Mouse (Mus musculus) liver, postnatal 0 days (tissue): ENCODE measurements at regions not wholly inside any gene's neighbourhood (a gene's known extent, or its start where the extent isn't known, plus 50 kb on each side); places are given as distances from the start of the nearest gene placed in this dataset.

Source experiments
- ATAC-seq: fragments of 200-750 bp; cut with Nextera tagmentation; 2 replicates; pipeline ENCODE4 v1.8.0; 2017; ENCODE audit warnings: mild to moderate bottlenecking, moderate library complexity
- DNase-seq: peaks from one replicate; pipeline ENCODE4 v3.0.0-alpha.2; 2016
- H3K27ac ChIP-seq: fragments of 300-500 bp; sonication (generic); 2 replicates; pipeline ENCODE4 v1.5.1; 2014; ENCODE audit warnings: antibody characterized with exemption, moderate library complexity, mild to moderate bottlenecking, low read depth
- H3K27me3 ChIP-seq: fragments of 300-500 bp; sonication (generic); 2 replicates; pipeline ENCODE4 v1.6.1; 2014; ENCODE audit warnings: low read length, control low read depth, mixed read lengths; ENCODE audit not compliant: insufficient read depth
- H3K36me3 ChIP-seq: fragments of 300-500 bp; sonication (generic); replicated peaks from 2 replicates; pipeline ENCODE4 v1.6.1; 2014; ENCODE audit warnings: mild to moderate bottlenecking, control low read depth, low read length, moderate library complexity, mixed read lengths; ENCODE audit not compliant: insufficient read depth
- H3K4me1 ChIP-seq: fragments of 300-500 bp; sonication (generic); 2 replicates; pipeline ENCODE4 v1.6.1; 2014; ENCODE audit warnings: antibody characterized with exemption, mild to moderate bottlenecking, control low read depth; ENCODE audit not compliant: insufficient read depth
- H3K4me2 ChIP-seq: fragments of 300-500 bp; sonication (generic); 2 replicates; pipeline ENCODE4 v1.6.1; 2014; ENCODE audit warnings: low read depth, mild to moderate bottlenecking, low read length, moderate library complexity, mixed read lengths
- H3K4me3 ChIP-seq: fragments of 300-500 bp; sonication (generic); 2 replicates; pipeline ENCODE4 v1.5.1; 2014; ENCODE audit warnings: low read depth, low read length
- H3K9ac ChIP-seq: fragments of 300-500 bp; sonication (generic); replicated peaks from 2 replicates; pipeline ENCODE4 v1.6.1; 2014; ENCODE audit warnings: mild to moderate bottlenecking, moderate library complexity
- H3K9me3 ChIP-seq: fragments of 300-500 bp; sonication (generic); 2 replicates; pipeline ENCODE4 v1.6.1; 2016; ENCODE audit warnings: mild to moderate bottlenecking, control low read depth, low read length, mixed read lengths
- CTCF ChIP-seq: sonication (generic); IDR thresholded peaks from 2 replicates; pipeline ENCODE4 v1.5.1; 2016; ENCODE audit warnings: antibody characterized with exemption, low read depth
- EP300 ChIP-seq: IDR thresholded peaks from 2 replicates; pipeline ENCODE4 v1.6.1; 2016; ENCODE audit warnings: antibody characterized with exemption, low read depth, mild to moderate bottlenecking
- WGBS: fragments of 180-500 bp; shearing (Covaris S2); extraction: QIAGEN DNeasy Blood & Tissue Kit; methylation state at CpG from one replicate; pipeline ENCODE4 v1.1.7; 2014; ENCODE audit not compliant: insufficient replicate concordance; 5-methylcytosine and 5-hydroxymethylcytosine counted together

DNA sequence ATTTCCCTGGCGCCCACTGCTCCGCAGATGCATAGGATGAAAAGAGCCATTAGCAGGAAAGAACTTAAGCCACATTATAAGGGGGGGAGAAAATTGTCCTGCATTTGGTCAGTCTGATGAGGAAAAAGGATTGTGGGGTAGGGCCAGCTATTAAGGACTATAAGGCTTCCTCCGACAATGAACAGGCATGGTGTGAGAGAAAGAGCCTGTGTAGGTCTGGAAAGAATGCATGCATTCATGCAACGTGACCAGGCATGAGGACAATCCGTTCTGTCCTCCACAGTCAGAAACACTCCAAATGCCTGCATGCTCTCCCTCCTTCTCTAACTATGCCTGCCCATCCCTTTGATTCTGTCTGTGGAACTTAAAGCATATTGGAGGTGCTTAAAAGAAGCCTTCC is 550.8 kb downstream of the Bcl11a start:
- 0 out of 2 replicates have a peak, but pooled peaks cover under 1% of the 10 kb centered on the region for H3K27me3 ChIP-seq
- H3K4me3 ChIP-seq, result no peak overlapping the region
- no peak for DNase-seq
- WGBS, result 78% methylated on average over 5 of the region's 5 CpGs
- no peak overlapping the region for H3K9ac ChIP-seq
- no peak for ATAC-seq
- TF ChIP-seq CTCF (no peak), EP300 (no peak)
- no peak overlapping the region for H3K27ac ChIP-seq
- no peaks in the 10 kb centered on the region for H3K9me3 ChIP-seq
- H3K4me2 ChIP-seq, result no peak overlapping the region
- no peaks in the 10 kb centered on the region for H3K4me1 ChIP-seq
- H3K36me3 ChIP-seq, result no peaks in the 10 kb centered on the region

DNA sequence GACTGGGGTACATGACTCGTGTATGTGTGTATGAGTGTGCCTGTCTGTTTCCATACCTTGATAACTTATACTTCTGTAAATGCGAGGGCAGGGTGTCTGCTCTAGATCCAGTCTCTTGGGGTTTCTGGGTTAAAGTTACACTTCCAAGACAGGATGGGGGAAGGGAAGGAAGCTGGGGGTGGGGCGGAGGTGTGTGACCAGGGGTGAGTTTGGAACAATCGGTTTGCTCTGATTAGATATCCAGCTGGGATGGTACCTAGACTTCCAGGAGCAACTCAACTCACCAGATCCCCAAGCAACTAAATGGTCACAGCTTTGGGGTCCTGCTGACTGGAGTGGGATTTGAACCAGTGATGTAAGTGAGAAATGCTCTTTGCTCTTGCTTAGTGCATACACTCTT is 551.6 kb downstream of the Bcl11a start:
- no peak overlapping the region for H3K9ac ChIP-seq
- DNase-seq (no peak), ATAC-seq (no peak)
- H3K27me3 ChIP-seq, result 0 out of 2 replicates have a peak, but pooled peaks cover 4% of the 10 kb centered on the region
- H3K4me1 ChIP-seq, result no peaks in the 10 kb centered on the region
- H3K9me3 ChIP-seq, result no peaks in the 10 kb centered on the region
- H3K36me3 ChIP-seq, result no peaks in the 10 kb centered on the region
- 40% methylated on average over 4 of the region's 4 CpGs for WGBS
- no peak for TF ChIP-seq CTCF
- H3K27ac ChIP-seq, result no peak overlapping the region
- no peak overlapping the region for H3K4me3 ChIP-seq
- no peak overlapping the region for H3K4me2 ChIP-seq

DNA sequence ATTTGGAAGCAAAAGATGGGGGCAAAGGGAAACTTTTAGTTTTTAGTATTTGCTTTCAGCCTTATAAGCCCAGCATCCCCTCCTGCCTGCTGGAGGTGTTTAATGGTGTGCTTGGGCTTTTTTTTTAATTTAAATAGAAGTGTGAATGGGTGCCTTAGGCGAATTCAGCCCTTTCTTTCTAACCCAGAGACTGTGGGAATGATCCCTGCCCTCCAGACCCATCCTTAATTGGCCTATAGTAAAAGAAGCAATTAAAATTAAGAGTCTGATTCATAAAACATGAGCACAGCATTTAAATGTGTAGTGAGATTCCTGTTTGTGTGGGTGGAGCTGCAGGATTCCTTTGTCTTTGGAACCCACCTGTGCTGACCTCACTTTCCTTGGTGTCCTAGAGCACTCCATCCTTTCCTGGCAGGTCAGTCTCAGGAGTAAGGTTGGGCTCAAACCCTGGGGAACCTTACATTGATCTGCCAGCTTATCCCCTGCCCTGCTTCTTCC is 552.6 kb downstream of the Bcl11a start:
- 38% methylated on average over 1 of the region's 1 CpGs for WGBS

DNA sequence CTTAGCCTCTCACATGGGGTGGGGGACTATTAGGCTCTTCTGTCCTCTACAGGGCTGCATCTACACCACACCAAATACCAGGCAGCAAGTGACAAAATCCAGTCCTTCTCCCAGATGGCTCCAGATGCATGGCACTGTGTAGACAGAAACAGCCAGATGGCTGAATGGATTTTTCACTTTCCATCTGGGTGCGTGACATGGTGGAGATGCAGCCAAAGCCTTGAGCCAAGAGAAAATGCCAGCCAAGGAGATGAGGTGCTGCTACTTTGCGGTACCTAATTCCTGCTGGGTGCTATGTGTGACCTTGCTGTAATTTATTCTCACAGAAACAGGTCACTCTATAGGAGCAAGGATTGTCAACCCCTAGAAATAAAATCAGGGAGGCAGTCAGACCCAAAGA is 553.8 kb downstream of the Bcl11a start:
- DNase-seq (no peak), ATAC-seq (no peak)
- TF ChIP-seq EP300, result no peak
- Histone ChIP-seq H3K27ac (no peak overlapping the region), H3K36me3 (no peaks in the 10 kb centered on the region), H3K9me3 (no peaks in the 10 kb centered on the region), H3K27me3 (0 out of 2 replicates have a peak, but pooled peaks cover 4% of the 10 kb centered on the region), H3K9ac (no peak overlapping the region), H3K4me3 (no peak overlapping the region), H3K4me1 (no peaks in the 10 kb centered on the region), H3K4me2 (no peak overlapping the region)
- 77% methylated on average over 2 of the region's 2 CpGs for WGBS

More for the DNA sequence above, 552.6 kb downstream of the Bcl11a start:
- no peak overlapping the region for H3K27ac ChIP-seq
- no peak overlapping the region for H3K4me3 ChIP-seq
- no peaks in the 10 kb centered on the region for H3K4me1 ChIP-seq
- TF ChIP-seq CTCF, result no peak
- TF ChIP-seq EP300, result no peak
- ATAC-seq, result no peak
- H3K4me2 ChIP-seq, result no peak overlapping the region
- no peaks in the 10 kb centered on the region for H3K36me3 ChIP-seq
- no peaks in the 10 kb centered on the region for H3K9me3 ChIP-seq
- 0 out of 2 replicates have a peak, but pooled peaks cover 4% of the 10 kb centered on the region for H3K27me3 ChIP-seq
- H3K9ac ChIP-seq, result no peak overlapping the region
- no peak for DNase-seq

DNA sequence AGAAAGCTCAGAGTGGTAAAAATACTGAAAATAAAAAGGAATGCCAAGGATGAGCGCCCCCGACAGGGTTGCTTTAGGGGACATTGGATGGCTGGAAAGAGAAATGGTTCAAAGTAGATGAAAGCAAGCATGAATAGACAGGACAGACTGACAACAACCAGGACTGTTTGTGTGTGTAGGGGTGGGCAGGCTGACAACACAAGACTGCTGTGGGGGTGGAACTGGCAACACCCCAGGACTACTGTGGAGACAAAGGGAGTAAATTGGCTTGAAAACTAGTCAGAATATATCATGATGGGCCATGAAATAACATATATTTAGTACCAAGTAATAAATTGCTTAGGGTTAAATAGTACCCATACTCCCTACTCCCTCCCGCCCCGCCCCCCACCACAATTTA is 558.9 kb downstream of the Bcl11a start:
- no peaks in the 10 kb centered on the region for H3K9me3 ChIP-seq
- WGBS, result 80% methylated on average over 4 of the region's 4 CpGs

DNA sequence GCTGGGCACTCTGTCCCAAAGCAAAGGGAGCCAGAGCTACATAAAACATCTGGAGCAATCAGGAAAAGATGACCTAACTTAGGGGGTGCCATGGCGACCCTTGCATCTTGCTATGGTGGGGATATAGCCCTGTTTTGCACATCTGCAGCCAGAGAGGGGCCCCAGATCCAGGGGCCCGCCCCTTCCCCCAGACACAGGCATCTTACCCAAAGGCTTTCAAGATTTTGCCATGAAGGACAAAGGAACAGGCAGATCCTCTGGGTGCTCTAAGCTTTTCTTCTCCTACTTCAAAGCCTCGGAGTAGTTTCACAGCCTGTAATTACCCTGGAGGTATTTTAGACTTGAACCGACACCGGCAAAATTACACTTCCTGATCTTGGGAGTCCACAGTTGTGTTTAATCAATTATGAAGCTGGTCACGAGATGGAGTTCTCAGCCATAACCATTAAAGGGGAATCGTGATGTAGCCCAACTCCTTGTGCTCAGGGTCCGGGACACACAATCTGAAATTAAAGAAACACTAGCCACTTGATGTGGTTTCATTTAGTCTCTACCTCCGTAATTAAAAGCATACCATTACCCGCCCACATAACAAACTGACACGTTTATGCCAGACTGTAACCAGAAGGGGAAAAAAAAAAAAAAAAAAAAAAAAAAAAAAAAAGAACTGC is 565.7 kb downstream of the Bcl11a start:
- H3K27ac ChIP-seq, result no peak overlapping the region
- no peaks in the 10 kb centered on the region for H3K9me3 ChIP-seq
- no peaks in the 10 kb centered on the region for H3K27me3 ChIP-seq
- no peak for ATAC-seq
- H3K9ac ChIP-seq, result no peak overlapping the region
- TF ChIP-seq CTCF (no peak), EP300 (no peak)
- no peaks in the 10 kb centered on the region for H3K36me3 ChIP-seq
- no peak overlapping the region for H3K4me3 ChIP-seq
- 74% methylated on average over 11 of the region's 11 CpGs for WGBS
- no peaks in the 10 kb centered on the region for H3K4me1 ChIP-seq
- no peak for DNase-seq
- no peak overlapping the region for H3K4me2 ChIP-seq

More for the DNA sequence above, 558.9 kb downstream of the Bcl11a start:
- Histone ChIP-seq H3K4me3 (no peak overlapping the region), H3K4me2 (no peak overlapping the region), H3K27me3 (0 out of 2 replicates have a peak, but pooled peaks cover 4% of the 10 kb centered on the region), H3K36me3 (no peaks in the 10 kb centered on the region), H3K27ac (no peak overlapping the region), H3K9ac (no peak overlapping the region), H3K4me1 (no peaks in the 10 kb centered on the region)
- ATAC-seq, result no peak
- DNase-seq, result no peak
- TF ChIP-seq EP300 (no peak), CTCF (no peak)

DNA sequence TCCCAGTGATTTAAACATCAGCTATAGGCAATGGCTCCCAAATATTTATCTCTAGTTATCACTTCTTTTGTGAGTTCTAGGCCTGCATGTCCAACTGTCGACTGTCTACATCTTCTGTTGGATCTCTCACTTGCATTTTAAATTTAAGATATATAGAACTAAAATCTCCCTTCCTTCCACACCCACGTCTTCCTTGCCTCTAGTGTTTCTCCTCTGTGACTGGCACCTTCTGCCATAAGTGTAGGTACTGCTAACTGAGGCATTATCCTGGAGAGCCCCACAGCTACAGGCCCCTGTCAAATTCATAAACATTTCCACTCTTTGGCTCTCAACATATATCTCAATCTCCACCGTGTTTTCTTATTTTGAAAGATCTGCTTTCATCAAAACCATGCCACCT is 575.0 kb downstream of the Bcl11a start:
- no peak for DNase-seq
- no peak overlapping the region for H3K27ac ChIP-seq
- WGBS, result 58% methylated on average over 3 of the region's 3 CpGs
- no peaks in the 10 kb centered on the region for H3K9me3 ChIP-seq
- H3K4me1 ChIP-seq, result no peaks in the 10 kb centered on the region
- TF ChIP-seq EP300, result no peak
- TF ChIP-seq CTCF, result no peak
- H3K9ac ChIP-seq, result no peak overlapping the region
- no peak overlapping the region for H3K4me3 ChIP-seq
- H3K4me2 ChIP-seq, result no peak overlapping the region
- H3K36me3 ChIP-seq, result no peaks in the 10 kb centered on the region
- H3K27me3 ChIP-seq, result no peaks in the 10 kb centered on the region
- ATAC-seq, result no peak
